Mouse (Mus musculus) kidney, embryonic 14.5 days (tissue): ENCODE results near the gene Tmem132b. TPM values are rescaled to one million over a fixed set of nuclear protein-coding genes. Genes with fewer than 3 reads are reported as not detected.

Experiments used
- ATAC-seq: fragments of 200-750 bp; cut with Nextera tagmentation; 2 replicates; pipeline ENCODE4 v1.8.0; 2017; ENCODE audit warnings: moderate number of reproducible peaks, mild to moderate bottlenecking, moderate TSS enrichment, moderate library complexity; ENCODE audit not compliant: low FRiP score, low TSS enrichment
- H3K27ac ChIP-seq: fragments of 300-500 bp; sonication (generic); 2 replicates; pipeline ENCODE4 v1.5.1; 2014; ENCODE audit warnings: low read depth, mild to moderate bottlenecking, low read length, moderate library complexity, mixed read lengths
- H3K27me3 ChIP-seq: fragments of 300-500 bp; sonication (generic); 2 replicates; pipeline ENCODE4 v1.6.1; 2014; ENCODE audit warnings: mild to moderate bottlenecking, low read length; ENCODE audit not compliant: control insufficient read depth, insufficient read depth
- H3K36me3 ChIP-seq: fragments of 300-500 bp; sonication (generic); 2 replicates; pipeline ENCODE4 v1.6.1; 2014; ENCODE audit warnings: low read length, mixed read lengths; ENCODE audit not compliant: control insufficient read depth, insufficient read depth
- H3K4me1 ChIP-seq: fragments of 300-500 bp; sonication (generic); 2 replicates; pipeline ENCODE4 v1.6.1; 2014; ENCODE audit warnings: low read length, mixed read lengths; ENCODE audit not compliant: control insufficient read depth, insufficient read depth
- H3K4me2 ChIP-seq: fragments of 300-500 bp; sonication (generic); replicated peaks from 2 replicates; pipeline ENCODE4 v1.6.1; 2014; ENCODE audit warnings: low read depth, mild to moderate bottlenecking, low read length
- H3K4me3 ChIP-seq: fragments of 300-500 bp; sonication (generic); 2 replicates; pipeline ENCODE4 v1.5.1; 2014; ENCODE audit warnings: mild to moderate bottlenecking, low read length
- H3K9ac ChIP-seq: fragments of 300-500 bp; sonication (generic); 2 replicates; pipeline ENCODE4 v1.6.1; 2014; ENCODE audit warnings: low read depth, mild to moderate bottlenecking, low read length, moderate library complexity
- H3K9me3 ChIP-seq: fragments of 300-500 bp; sonication (generic); 2 replicates; pipeline ENCODE4 v1.6.1; 2016; ENCODE audit warnings: low read length; ENCODE audit not compliant: control insufficient read depth
- WGBS: fragments of 180-500 bp; shearing (Covaris S2); extraction: QIAGEN DNeasy Blood & Tissue Kit; methylation state at CpG from one replicate; pipeline ENCODE4 v1.1.7; 2014; 5-methylcytosine and 5-hydroxymethylcytosine counted together
- polyA plus RNA-seq: library from polyadenylated mRNA; unstranded; fragments of >200 nt; fragmentation: Nextera tagmentation; extraction: Ambion mirVana; gene quantifications from 2 replicates; pipeline ENCODE4 v1.2.1, GENCODE M21; 2014

Tmem132b gene
- polyA plus RNA-seq, 1 experiment from 2014 or later, result 0.46 TPM

DNA sequence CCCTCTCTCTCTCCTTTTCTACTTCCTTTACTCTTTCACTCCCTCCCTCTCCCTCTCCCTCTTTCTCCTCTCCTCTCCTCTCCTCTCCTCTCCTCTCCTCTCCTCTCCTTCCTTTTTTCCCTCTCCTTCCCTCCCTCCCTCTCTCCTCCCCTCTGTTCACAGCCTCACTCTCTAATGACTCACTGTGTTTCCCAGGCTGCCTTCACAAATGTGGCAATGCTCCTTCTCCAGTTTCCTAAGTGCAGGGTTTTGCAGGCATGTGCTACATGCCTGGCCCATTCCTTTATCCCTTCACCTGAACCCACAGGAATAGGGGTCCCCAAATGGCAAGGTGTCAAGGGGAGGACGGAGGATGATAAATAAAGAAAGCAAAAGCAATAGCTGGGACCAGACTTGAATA lies 236.4 kb downstream of the Tmem132b start:
- Histone ChIP-seq H3K9ac (no peak overlapping the region), H3K4me1 (no peaks in the 10 kb centered on the region), H3K9me3 (no peaks in the 10 kb centered on the region), H3K4me3 (no peak overlapping the region), H3K27ac (no peak overlapping the region), H3K4me2 (no peak overlapping the region), H3K27me3 (no peaks in the 10 kb centered on the region), H3K36me3 (no peaks in the 10 kb centered on the region)
- ATAC-seq, result no peak
- 40% methylated on average over 1 of the region's 1 CpGs for WGBS

DNA sequence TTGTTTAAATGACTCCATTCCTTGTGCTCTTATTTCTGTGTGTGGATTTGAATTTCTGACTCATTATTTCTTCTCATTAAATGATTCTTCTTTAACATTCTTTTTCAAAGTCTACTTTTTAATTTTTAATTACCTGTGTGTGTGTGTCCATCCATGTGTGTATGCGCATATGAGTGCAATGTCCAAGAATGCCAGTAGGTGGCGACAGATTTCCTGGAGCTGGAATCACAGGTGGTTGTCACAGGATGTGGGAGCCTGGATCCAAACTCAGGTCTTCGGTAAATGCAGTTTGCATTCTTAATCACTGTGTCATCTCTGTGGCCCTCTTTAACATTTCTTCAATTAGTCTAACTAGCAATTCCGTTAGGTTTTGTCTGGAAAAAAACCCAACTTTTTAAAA lies 240.7 kb downstream of the Tmem132b start:
- H3K27ac ChIP-seq, result no peak overlapping the region
- no peak overlapping the region for H3K4me2 ChIP-seq
- WGBS, result 93% methylated on average over 4 of the region's 4 CpGs
- no peaks in the 10 kb centered on the region for H3K4me1 ChIP-seq
- no peaks in the 10 kb centered on the region for H3K9me3 ChIP-seq
- no peaks in the 10 kb centered on the region for H3K27me3 ChIP-seq
- H3K4me3 ChIP-seq, result no peak overlapping the region
- H3K9ac ChIP-seq, result no peak overlapping the region
- H3K36me3 ChIP-seq, result no peaks in the 10 kb centered on the region
- ATAC-seq, result no peak

DNA sequence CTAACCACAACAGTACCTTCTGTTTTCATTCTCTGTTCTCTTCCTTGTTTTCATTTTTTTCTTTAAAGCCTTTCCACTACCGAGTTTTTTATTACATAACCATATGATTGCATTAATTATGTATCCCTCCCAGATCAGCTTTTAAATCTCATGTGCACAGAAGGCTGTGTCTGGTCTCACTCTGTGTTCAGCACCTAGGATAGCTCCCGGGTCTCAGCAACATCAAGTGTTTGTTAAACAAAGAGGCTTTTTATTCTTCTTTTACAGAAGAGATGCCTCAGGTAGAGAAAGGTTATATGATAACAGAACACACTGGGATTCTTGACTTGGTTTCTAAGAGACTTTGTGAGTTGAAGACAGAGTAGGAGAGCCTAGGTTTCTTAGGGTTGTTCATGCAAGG lies 241.2 kb downstream of the Tmem132b start:
- no peak for ATAC-seq
- Histone ChIP-seq H3K4me2 (no peak overlapping the region), H3K9me3 (no peaks in the 10 kb centered on the region), H3K36me3 (no peaks in the 10 kb centered on the region), H3K27me3 (no peaks in the 10 kb centered on the region), H3K4me3 (no peak overlapping the region), H3K9ac (no peak overlapping the region), H3K27ac (no peak overlapping the region), H3K4me1 (no peaks in the 10 kb centered on the region)
- WGBS, result 43% methylated on average over 2 of the region's 2 CpGs

DNA sequence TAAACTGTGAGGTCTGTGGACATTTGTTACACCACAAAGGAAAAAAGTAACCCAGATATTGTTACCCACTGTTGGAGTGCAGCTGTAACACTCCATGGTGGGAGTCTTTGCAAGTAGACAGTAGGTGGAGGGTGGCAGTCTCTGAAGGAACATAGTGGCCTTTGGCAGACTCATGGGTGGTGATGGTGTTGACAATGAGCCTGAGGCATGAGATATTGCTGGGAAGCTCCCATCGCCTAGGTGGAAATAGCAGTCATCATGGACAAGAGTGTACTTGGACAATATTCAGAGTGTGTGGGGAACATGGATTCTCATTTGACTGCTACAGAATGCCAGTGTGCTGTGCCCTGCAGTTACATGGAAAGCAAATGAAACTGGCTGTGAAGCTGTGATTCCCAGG lies 248.8 kb downstream of the Tmem132b start:
- 100% methylated on average over 1 of the region's 1 CpGs for WGBS
- no peak for ATAC-seq
- no peaks in the 10 kb centered on the region for H3K4me1 ChIP-seq
- H3K36me3 ChIP-seq, result no peaks in the 10 kb centered on the region
- no peak overlapping the region for H3K4me2 ChIP-seq
- H3K9me3 ChIP-seq, result peaks cover 4% of the 10 kb centered on the region; the same call in 1 of the 2 replicates
- H3K4me3 ChIP-seq, result no peak overlapping the region
- no peaks in the 10 kb centered on the region for H3K27me3 ChIP-seq
- H3K9ac ChIP-seq, result no peak overlapping the region
- no peak overlapping the region for H3K27ac ChIP-seq

DNA sequence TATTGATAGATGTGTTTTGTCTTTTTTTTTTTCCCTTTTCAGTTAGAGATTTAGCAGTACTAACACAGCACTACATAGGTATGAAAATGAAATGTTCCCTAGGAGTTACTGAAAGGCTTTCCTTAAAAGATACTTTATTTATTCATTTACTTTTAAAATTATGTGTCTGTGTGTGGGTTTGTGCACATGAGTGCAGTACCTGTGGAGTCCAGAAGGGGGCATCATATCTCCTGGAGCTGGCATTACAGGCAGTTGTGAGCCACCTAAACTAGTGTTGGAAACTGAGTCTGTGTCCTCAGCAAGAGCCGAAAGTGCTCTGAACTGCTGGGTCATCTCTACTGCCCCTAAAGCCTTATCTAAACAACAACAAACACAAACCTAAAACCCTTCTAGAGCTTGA lies 261.1 kb downstream of the Tmem132b start:
- Histone ChIP-seq H3K9ac (no peak overlapping the region), H3K4me2 (no peak overlapping the region), H3K4me3 (no peak overlapping the region), H3K9me3 (no peaks in the 10 kb centered on the region), H3K36me3 (no peaks in the 10 kb centered on the region), H3K27ac (no peak overlapping the region), H3K27me3 (no peaks in the 10 kb centered on the region), H3K4me1 (no peaks in the 10 kb centered on the region)
- ATAC-seq, result no peak
- 90% methylated on average over 1 of the region's 1 CpGs for WGBS

DNA sequence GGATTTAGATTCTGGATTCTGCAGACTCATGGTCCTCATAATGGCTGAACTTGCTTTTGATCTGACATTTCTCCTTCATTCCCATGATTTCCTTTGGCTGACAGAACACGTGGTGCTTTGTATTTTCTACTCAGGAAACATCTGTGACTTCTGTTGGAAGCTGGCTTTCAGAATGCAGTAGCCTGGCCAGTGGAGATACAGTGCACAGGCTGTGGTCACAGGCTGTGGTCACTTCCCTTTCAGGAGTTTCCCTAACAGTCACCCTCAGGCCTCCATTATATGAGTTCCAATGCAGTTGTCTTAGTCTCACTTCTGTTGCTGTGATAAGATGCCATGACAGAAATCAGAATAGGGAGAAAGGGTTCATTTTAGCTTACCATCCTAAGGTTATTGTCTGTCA lies 262.7 kb downstream of the Tmem132b start:
- Histone ChIP-seq H3K36me3 (no peaks in the 10 kb centered on the region), H3K27me3 (no peaks in the 10 kb centered on the region), H3K4me1 (no peaks in the 10 kb centered on the region), H3K4me2 (no peak overlapping the region), H3K9me3 (no peaks in the 10 kb centered on the region), H3K4me3 (no peak overlapping the region), H3K27ac (no peak overlapping the region), H3K9ac (no peak overlapping the region)
- ATAC-seq, result no peak
- WGBS, result 53% methylated on average over 1 of the region's 1 CpGs

DNA sequence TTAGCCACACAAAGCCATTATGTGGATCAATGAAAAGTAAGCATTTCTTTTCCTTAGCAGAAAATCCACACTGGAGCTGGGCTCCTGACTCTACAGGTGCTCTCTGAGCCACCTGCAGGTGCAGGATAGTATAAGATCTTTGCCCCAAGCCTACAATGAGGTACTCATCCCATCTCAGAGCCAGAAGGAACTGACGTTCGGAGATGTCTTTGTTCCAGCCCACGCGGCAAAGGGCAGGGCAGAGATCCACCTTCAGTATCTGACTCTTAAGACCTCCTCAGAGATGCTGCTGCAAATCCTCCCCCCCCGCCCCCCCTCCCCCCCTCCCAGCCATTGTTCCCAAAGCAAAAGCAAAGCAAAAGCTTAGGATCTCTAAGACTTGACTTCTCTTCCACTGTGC lies 268.0 kb downstream of the Tmem132b start:
- no peak overlapping the region for H3K9ac ChIP-seq

DNA sequence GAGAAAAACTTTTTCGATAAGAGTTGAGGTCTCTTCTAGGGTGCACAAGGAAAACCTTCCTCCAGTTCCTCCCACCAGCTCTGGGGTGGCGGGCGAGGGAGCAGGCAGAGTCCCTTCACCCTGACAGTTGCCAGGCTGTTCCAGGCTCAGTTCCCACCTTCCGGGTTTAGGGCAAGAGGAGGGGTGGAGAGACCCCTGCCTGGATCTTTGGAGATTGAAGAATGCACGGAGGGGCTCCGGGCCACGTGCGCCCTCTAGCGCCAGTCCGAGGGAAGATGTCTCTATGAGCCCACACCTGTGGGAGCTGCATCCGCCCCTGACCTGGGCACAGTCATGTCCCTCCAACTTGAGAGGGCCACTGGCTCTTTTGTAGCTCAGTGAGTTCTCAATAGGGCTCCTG lies 268.5 kb downstream of the Tmem132b start:
- ATAC-seq, result no peak
- Histone ChIP-seq H3K36me3 (no peaks in the 10 kb centered on the region), H3K4me1 (no peaks in the 10 kb centered on the region), H3K27ac (no peak overlapping the region), H3K27me3 (no peaks in the 10 kb centered on the region), H3K4me2 (no peak overlapping the region), H3K4me3 (no peak overlapping the region), H3K9me3 (no peaks in the 10 kb centered on the region), H3K9ac (no peak overlapping the region)
- WGBS, result 19% methylated on average over 11 of the region's 11 CpGs

More for the DNA sequence above, 268.0 kb downstream of the Tmem132b start:
- no peaks in the 10 kb centered on the region for H3K9me3 ChIP-seq
- H3K36me3 ChIP-seq, result no peaks in the 10 kb centered on the region
- no peaks in the 10 kb centered on the region for H3K4me1 ChIP-seq
- no peak overlapping the region for H3K27ac ChIP-seq
- H3K4me2 ChIP-seq, result no peak overlapping the region
- ATAC-seq, result no peak
- 41% methylated on average over 5 of the region's 5 CpGs for WGBS
- H3K4me3 ChIP-seq, result no peak overlapping the region
- H3K27me3 ChIP-seq, result no peaks in the 10 kb centered on the region

DNA sequence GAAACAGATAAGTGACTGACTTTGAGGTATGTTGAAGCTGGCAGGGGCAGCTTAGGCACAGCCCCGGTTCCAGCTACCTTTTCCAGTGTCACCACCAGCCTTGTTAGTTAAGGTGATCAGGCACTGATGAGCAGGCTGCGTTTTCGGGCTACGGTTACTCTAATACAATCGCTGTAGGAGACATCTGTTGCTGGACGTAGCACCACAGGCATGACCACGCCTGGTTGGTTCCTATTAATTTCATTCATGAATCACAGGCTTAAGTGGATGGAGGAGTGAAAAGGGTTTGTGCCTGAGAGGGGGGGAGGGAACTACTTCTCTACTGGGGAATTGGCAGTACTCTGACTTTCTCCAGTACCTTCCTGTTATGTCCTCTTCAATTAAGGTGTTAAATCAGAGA lies 271.2 kb downstream of the Tmem132b start:
- no peaks in the 10 kb centered on the region for H3K9me3 ChIP-seq
- no peaks in the 10 kb centered on the region for H3K27me3 ChIP-seq
- ATAC-seq, result no peak
- no peak overlapping the region for H3K4me2 ChIP-seq
- no peaks in the 10 kb centered on the region for H3K36me3 ChIP-seq
- no peaks in the 10 kb centered on the region for H3K4me1 ChIP-seq
- no peak overlapping the region for H3K4me3 ChIP-seq
- 83% methylated on average over 7 of the region's 7 CpGs for WGBS
- H3K9ac ChIP-seq, result no peak overlapping the region
- H3K27ac ChIP-seq, result no peak overlapping the region

DNA sequence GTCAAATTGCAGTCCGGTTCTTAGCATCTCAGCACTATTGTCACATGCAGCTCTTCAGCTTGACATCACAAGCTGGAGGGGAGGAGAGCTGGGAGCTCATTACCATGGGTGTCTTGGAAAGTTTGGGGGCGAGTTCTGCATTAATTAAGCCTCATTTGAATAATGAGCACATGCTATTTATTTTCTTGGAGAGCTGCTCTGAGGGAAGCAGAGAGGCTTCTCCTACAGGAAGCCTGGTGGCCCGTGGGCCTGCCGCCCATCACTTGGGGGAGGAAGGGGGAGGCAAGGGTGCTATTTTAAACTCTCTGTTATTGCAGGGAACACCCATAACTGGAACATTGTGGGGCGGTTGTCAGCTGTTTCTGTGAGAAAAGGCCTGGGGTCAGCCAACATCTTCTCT lies 273.8 kb downstream of the Tmem132b start:
- ATAC-seq, result no peak
- H3K9ac ChIP-seq, result no peak overlapping the region
- H3K27me3 ChIP-seq, result no peaks in the 10 kb centered on the region
- H3K36me3 ChIP-seq, result no peaks in the 10 kb centered on the region
- no peak overlapping the region for H3K27ac ChIP-seq
- H3K9me3 ChIP-seq, result no peaks in the 10 kb centered on the region
- no peak overlapping the region for H3K4me3 ChIP-seq
- no peak overlapping the region for H3K4me2 ChIP-seq
- H3K4me1 ChIP-seq, result no peaks in the 10 kb centered on the region
- WGBS, result 59% methylated on average over 5 of the region's 5 CpGs
